Mouse (Mus musculus): Measurements from ENCODE around the gene Zcchc24. TPM values are rescaled to one million over a fixed set of nuclear protein-coding genes. Genes with fewer than 3 reads are reported as not detected.

Gene Zcchc24
- total RNA-seq, 2 experiments from 2014 or later, result 56.4 to 58.5 TPM

- DNase-seq (ENCODE audit: low spot score in 2 of 2), result peak; percentile 67 to 89
- TF ChIP-seq CTCF (conservative IDR thresholded peaks at IDR 0.05), result peak; percentile 58
- peak overlapping the region; percentile 87 for H3K27ac ChIP-seq
- no peak overlapping the region for H3K4me3 ChIP-seq
Measured at GRCm38 (mm10) chr14:25739957-25740565, 28.8 kb downstream of the Zcchc24 start.

- DNase-seq (ENCODE audit: low spot score in 2 of 2), result peak in 1 of 2 experiments; percentile 35
- TF ChIP-seq CTCF (conservative IDR thresholded peaks at IDR 0.05), result no peak
- Histone ChIP-seq H3K4me3 (no peak overlapping the region), H3K27ac (peak overlapping the region; percentile 87)
Measured at GRCm38 (mm10) chr14:25738591-25739001, 30.2 kb downstream of the Zcchc24 start.

DNA sequence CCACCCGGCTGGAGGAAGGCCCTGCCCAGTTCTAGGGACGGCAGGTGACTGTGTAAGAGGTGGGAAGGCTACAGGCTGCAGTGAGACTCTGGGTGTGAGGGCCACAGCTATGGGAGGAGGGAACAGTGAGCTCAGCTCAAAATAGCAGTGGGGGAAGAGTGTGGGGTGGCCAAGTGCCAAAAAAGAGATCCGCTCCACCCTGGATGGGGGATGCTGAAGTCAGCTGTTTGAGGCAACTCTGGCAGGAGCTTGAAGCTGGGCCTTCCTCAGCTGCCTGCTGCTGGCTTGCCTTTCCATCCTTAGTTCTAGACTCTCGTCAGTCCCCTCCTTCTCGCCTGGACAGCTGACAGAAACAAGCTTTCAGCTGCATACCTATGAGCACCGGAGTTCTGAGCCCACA, 32.2 kb downstream of the Zcchc24 start:
- Histone ChIP-seq H3K4me3 (no peak overlapping the region), H3K27ac (peak overlapping the region; percentile 79)
- no peak for TF ChIP-seq CTCF (conservative IDR thresholded peaks at IDR 0.05)
- peak; percentile 75 to 79 for DNase-seq (ENCODE audit: low spot score in 2 of 2)

- no peak for DNase-seq (ENCODE audit: low spot score in 2 of 2)
- no peak for TF ChIP-seq CTCF (conservative IDR thresholded peaks at IDR 0.05)
- Histone ChIP-seq H3K4me3 (no peak overlapping the region), H3K27ac (peak overlapping the region; percentile 79)
Measured at GRCm38 (mm10) chr14:25736140-25736539, 32.7 kb downstream of the Zcchc24 start.

- Histone ChIP-seq H3K4me3 (no peak overlapping the region), H3K27ac (peak overlapping the region; percentile 79)
- TF ChIP-seq CTCF (conservative IDR thresholded peaks at IDR 0.05), result no peak
- DNase-seq (ENCODE audit: low spot score in 2 of 2), result no peak
Measured at GRCm38 (mm10) chr14:25734736-25735716, 33.8 kb downstream of the Zcchc24 start.

GRCm38 (mm10) chr14:25727149-25727510, 41.7 kb downstream of the Zcchc24 start:
- Histone ChIP-seq H3K4me3 (no peak overlapping the region), H3K27ac (peak overlapping the region; percentile 55; the same call in 1 of the 2 replicates)
- no peak for DNase-seq (ENCODE audit: low spot score in 2 of 2)
- peak; percentile 29; the same call in 1 of the 2 replicates for TF ChIP-seq CTCF (conservative IDR thresholded peaks at IDR 0.05)

- Histone ChIP-seq H3K4me3 (no peak overlapping the region), H3K27ac (peak overlapping the region; percentile 54)
- TF ChIP-seq CTCF (conservative IDR thresholded peaks at IDR 0.05), result peak; percentile 92
- DNase-seq (ENCODE audit: low spot score in 2 of 2), result no peak
Measured at GRCm38 (mm10) chr14:25726226-25727148, 42.4 kb downstream of the Zcchc24 start.

DNA sequence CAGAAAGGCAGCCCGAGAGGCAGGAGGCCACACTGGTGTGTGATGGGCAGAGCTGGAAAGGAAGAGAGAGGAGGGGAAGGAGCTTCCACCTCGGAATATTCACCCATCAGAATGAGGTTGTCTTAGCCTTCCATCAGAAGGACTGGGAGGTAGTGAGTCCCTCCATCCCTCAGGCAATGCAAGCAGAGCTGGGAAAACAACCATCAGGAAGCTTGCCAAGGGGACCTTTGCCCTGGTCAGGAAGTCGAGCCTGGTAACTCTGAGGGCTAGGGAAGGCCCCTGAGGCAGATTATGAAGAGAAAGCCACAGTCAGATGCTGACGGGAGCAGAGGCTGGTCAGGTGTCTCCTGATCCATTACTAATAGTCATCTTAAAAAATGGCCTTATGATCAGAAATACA, 43.1 kb downstream of the Zcchc24 start:
- peak overlapping the region; percentile 54 for H3K27ac ChIP-seq
- TF ChIP-seq CTCF (conservative IDR thresholded peaks at IDR 0.05), result no peak
- no peak overlapping the region for H3K4me3 ChIP-seq
- no peak for DNase-seq (ENCODE audit: low spot score in 2 of 2)

DNA sequence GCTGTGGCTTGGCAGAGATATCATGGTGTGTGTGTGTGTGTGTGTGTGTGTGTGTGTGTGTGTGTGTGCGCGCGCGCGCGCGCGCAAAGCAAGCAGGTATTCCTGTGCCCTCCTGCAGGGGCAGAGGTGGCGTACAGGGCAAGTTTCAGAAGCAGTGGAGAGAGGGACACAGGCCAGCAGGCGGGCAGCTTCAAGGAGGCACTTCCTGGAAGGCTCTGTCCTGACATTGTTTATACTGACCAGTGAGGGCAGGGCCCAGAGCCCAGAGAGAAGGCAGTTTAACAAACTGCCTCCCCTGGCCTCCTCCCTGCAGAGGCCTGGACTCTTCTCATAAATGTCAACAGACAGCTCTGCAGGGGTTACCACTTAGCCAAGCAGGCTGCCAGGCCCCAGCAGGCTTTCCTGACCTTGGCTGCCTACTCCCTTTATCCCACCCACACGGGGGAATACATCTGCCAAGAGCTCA, 43.8 kb downstream of the Zcchc24 start:
- peak overlapping the region; percentile 54; the same call in 1 of the 2 replicates for H3K27ac ChIP-seq
- H3K4me3 ChIP-seq, result no peak overlapping the region
- TF ChIP-seq CTCF (conservative IDR thresholded peaks at IDR 0.05), result peak; percentile 47
- no peak for DNase-seq (ENCODE audit: low spot score in 2 of 2)

GRCm38 (mm10) chr14:25720962-25721707, 47.7 kb downstream of the Zcchc24 start:
- no peak for TF ChIP-seq CTCF (conservative IDR thresholded peaks at IDR 0.05)
- H3K4me3 ChIP-seq, result no peak overlapping the region
- no peak for DNase-seq (ENCODE audit: low spot score in 2 of 2)
- H3K27ac ChIP-seq, result no peak overlapping the region

DNA sequence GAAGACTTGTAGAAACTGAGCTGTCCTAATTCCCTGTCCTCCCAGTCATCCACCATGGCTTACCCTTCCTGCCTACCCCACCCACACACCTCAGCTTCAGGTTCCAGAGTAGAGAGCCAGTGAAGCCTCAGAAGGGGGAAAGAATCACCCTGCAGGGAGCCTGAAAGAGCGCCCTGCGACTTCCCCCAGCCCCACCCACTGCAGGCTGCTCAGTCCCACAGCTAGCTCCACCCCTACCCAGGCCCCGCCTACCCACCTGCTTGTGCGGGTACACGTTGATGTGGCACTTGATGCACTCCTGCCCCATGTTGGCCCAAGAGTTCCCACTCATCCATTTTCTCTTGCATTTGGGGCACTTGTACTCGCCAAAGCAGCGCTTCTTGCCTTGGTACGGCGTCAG, 49.5 kb downstream of the Zcchc24 start:
- 0 out of 2 replicates have a peak overlapping the region, but pooled peaks have one; percentile 6 for H3K27ac ChIP-seq
- TF ChIP-seq CTCF (conservative IDR thresholded peaks at IDR 0.05), result no peak
- no peak overlapping the region for H3K4me3 ChIP-seq
- DNase-seq (ENCODE audit: low spot score in 2 of 2), result no peak

DNA sequence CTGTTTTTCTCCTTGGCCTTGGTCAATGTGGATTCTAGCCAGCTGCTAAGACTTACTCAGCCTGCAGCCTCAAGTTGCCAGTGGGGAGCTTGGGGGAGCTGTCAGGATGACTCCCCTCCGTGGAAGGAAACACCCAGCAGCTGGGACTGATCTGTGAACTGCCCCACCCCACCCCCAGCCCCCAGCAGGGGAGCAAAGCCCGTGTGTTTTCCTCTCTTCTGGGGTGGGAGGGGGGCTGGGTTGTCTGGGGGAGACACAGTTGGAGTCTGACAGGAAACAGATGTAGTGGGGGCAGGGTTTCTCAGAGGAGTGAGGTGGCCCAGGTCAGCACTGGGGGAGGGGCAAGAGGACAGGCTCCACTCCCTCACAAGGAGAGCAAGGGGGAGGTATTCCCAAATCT, 50.4 kb downstream of the Zcchc24 start:
- Histone ChIP-seq H3K27ac (peak overlapping the region; percentile 2; the same call in 1 of the 2 replicates), H3K4me3 (no peak overlapping the region)
- DNase-seq (ENCODE audit: low spot score in 2 of 2), result no peak
- TF ChIP-seq CTCF (conservative IDR thresholded peaks at IDR 0.05), result no peak

All from layer of hippocampus, adult 2 months (tissue).